Mouse (Mus musculus): ENCODE results near the gene Slc7a1. TPM values are rescaled to one million over a fixed set of nuclear protein-coding genes. Genes with fewer than 3 reads are reported as not detected.

Slc7a1 gene
- polyA plus RNA-seq, 2 experiments = 8.1 to 22.5 TPM

- no peak overlapping the region for H3K4me3 ChIP-seq (replicated peaks; ENCODE audit: low read length)
- TF ChIP-seq POLR2A (IDR thresholded peaks at IDR 0.05; ENCODE audit: borderline replicate concordance, extremely low read depth, insufficient read depth, insufficient read length) = no peak
- no peak for ATAC-seq (ENCODE audit: low FRiP score, low read depth)
Measured at GRCm38 (mm10) chr5:148287529-148287928, 112.2 kb downstream of the Slc7a1 start.

GRCm38 (mm10) chr5:148283584-148283983 lies 116.1 kb downstream of the Slc7a1 start:
- 91% methylated on average over 3 of the region's 3 CpGs for WGBS
- DNase-seq (ENCODE audit: low spot score) = no peak
- no peak for TF ChIP-seq POLR2A (IDR thresholded peaks at IDR 0.05; ENCODE audit: borderline replicate concordance, extremely low read depth, insufficient read depth, insufficient read length)
- H3K36me3 ChIP-seq (ENCODE audit: control insufficient read depth, insufficient read depth, low read length) = no peaks in the 10 kb centered on the region
- no peaks in the 10 kb centered on the region for H3K4me1 ChIP-seq (ENCODE audit: control insufficient read depth, insufficient read depth, low read length)
- H3K4me2 ChIP-seq (replicated peaks; ENCODE audit: low read depth, low read length, severe bottlenecking) = no peak overlapping the region
- H3K27ac ChIP-seq (replicated peaks; ENCODE audit: low read depth, low read length) = no peak overlapping the region
- no peak for ATAC-seq (ENCODE audit: low FRiP score, low read depth)
- no peak overlapping the region for H3K4me3 ChIP-seq (replicated peaks; ENCODE audit: low read length)
- H3K9me3 ChIP-seq (ENCODE audit: control insufficient read depth, low read length) = no peaks in the 10 kb centered on the region
- H3K27me3 ChIP-seq (ENCODE audit: control insufficient read depth, insufficient read depth, low read length) = no peaks in the 10 kb centered on the region
- no peak overlapping the region for H3K9ac ChIP-seq (ENCODE audit: low read depth, low read length, severe bottlenecking)

More at GRCm38 (mm10) chr5:148287529-148287928, 112.2 kb downstream of the Slc7a1 start:
- 93% methylated on average over 5 of the region's 5 CpGs for WGBS
- no peak overlapping the region for H3K27ac ChIP-seq (replicated peaks; ENCODE audit: low read depth, low read length)
- no peak for DNase-seq (ENCODE audit: low spot score)
- no peaks in the 10 kb centered on the region for H3K27me3 ChIP-seq (ENCODE audit: control insufficient read depth, insufficient read depth, low read length)
- H3K36me3 ChIP-seq (ENCODE audit: control insufficient read depth, insufficient read depth, low read length) = no peaks in the 10 kb centered on the region
- H3K4me1 ChIP-seq (ENCODE audit: control insufficient read depth, insufficient read depth, low read length) = no peaks in the 10 kb centered on the region
- H3K9me3 ChIP-seq (ENCODE audit: control insufficient read depth, low read length) = no peaks in the 10 kb centered on the region
- H3K4me2 ChIP-seq (replicated peaks; ENCODE audit: low read depth, low read length, severe bottlenecking) = no peak overlapping the region
- H3K9ac ChIP-seq (ENCODE audit: low read depth, low read length, severe bottlenecking) = no peak overlapping the region

- DNase-seq (ENCODE audit: low spot score) (no peak), ATAC-seq (ENCODE audit: low FRiP score, low read depth) (no peak)
- no peaks in the 10 kb centered on the region for H3K4me1 ChIP-seq (ENCODE audit: control insufficient read depth, insufficient read depth, low read length)
- H3K9me3 ChIP-seq (ENCODE audit: control insufficient read depth, low read length) = no peaks in the 10 kb centered on the region
- no peaks in the 10 kb centered on the region for H3K36me3 ChIP-seq (ENCODE audit: control insufficient read depth, insufficient read depth, low read length)
- no peak overlapping the region for H3K27ac ChIP-seq (replicated peaks; ENCODE audit: low read depth, low read length)
- H3K27me3 ChIP-seq (ENCODE audit: control insufficient read depth, insufficient read depth, low read length) = no peaks in the 10 kb centered on the region
- no peak for TF ChIP-seq POLR2A (IDR thresholded peaks at IDR 0.05; ENCODE audit: borderline replicate concordance, extremely low read depth, insufficient read depth, insufficient read length)
- H3K9ac ChIP-seq (ENCODE audit: low read depth, low read length, severe bottlenecking) = no peak overlapping the region
- H3K4me3 ChIP-seq (replicated peaks; ENCODE audit: low read length) = no peak overlapping the region
- H3K4me2 ChIP-seq (replicated peaks; ENCODE audit: low read depth, low read length, severe bottlenecking) = no peak overlapping the region
- WGBS = 74% methylated on average over 2 of the region's 2 CpGs
Measured at GRCm38 (mm10) chr5:148283177-148283576, 116.5 kb downstream of the Slc7a1 start.

GRCm38 (mm10) chr5:148282631-148283030 lies 117.1 kb downstream of the Slc7a1 start:
- Histone ChIP-seq H3K4me2 (replicated peaks; ENCODE audit: low read depth, low read length, severe bottlenecking) (no peak overlapping the region), H3K9me3 (ENCODE audit: control insufficient read depth, low read length) (no peaks in the 10 kb centered on the region), H3K27ac (replicated peaks; ENCODE audit: low read depth, low read length) (no peak overlapping the region), H3K4me1 (ENCODE audit: control insufficient read depth, insufficient read depth, low read length) (no peaks in the 10 kb centered on the region), H3K36me3 (ENCODE audit: control insufficient read depth, insufficient read depth, low read length) (no peaks in the 10 kb centered on the region), H3K9ac (ENCODE audit: low read depth, low read length, severe bottlenecking) (no peak overlapping the region), H3K4me3 (replicated peaks; ENCODE audit: low read length) (no peak overlapping the region), H3K27me3 (ENCODE audit: control insufficient read depth, insufficient read depth, low read length) (no peaks in the 10 kb centered on the region)
- no peak for ATAC-seq (ENCODE audit: low FRiP score, low read depth)
- no peak for TF ChIP-seq POLR2A (IDR thresholded peaks at IDR 0.05; ENCODE audit: borderline replicate concordance, extremely low read depth, insufficient read depth, insufficient read length)
- 89% methylated on average over 5 of the region's 5 CpGs for WGBS
- no peak for DNase-seq (ENCODE audit: low spot score)

GRCm38 (mm10) chr5:148282093-148282492 lies 117.6 kb downstream of the Slc7a1 start:
- DNase-seq (ENCODE audit: low spot score) = no peak
- Histone ChIP-seq H3K4me1 (ENCODE audit: control insufficient read depth, insufficient read depth, low read length) (no peaks in the 10 kb centered on the region), H3K4me2 (replicated peaks; ENCODE audit: low read depth, low read length, severe bottlenecking) (no peak overlapping the region), H3K4me3 (replicated peaks; ENCODE audit: low read length) (no peak overlapping the region), H3K9ac (ENCODE audit: low read depth, low read length, severe bottlenecking) (no peak overlapping the region), H3K36me3 (ENCODE audit: control insufficient read depth, insufficient read depth, low read length) (no peaks in the 10 kb centered on the region), H3K27me3 (ENCODE audit: control insufficient read depth, insufficient read depth, low read length) (no peaks in the 10 kb centered on the region), H3K9me3 (ENCODE audit: control insufficient read depth, low read length) (no peaks in the 10 kb centered on the region), H3K27ac (replicated peaks; ENCODE audit: low read depth, low read length) (no peak overlapping the region)
- no peak for TF ChIP-seq POLR2A (IDR thresholded peaks at IDR 0.05; ENCODE audit: borderline replicate concordance, extremely low read depth, insufficient read depth, insufficient read length)
- ATAC-seq (ENCODE audit: low FRiP score, low read depth) = no peak
- WGBS = 89% methylated on average over 6 of the region's 6 CpGs

- DNase-seq (ENCODE audit: low spot score) = no peak
- no peak overlapping the region for H3K27ac ChIP-seq (replicated peaks; ENCODE audit: low read depth, low read length)
- no peak overlapping the region for H3K4me2 ChIP-seq (replicated peaks; ENCODE audit: low read depth, low read length, severe bottlenecking)
- no peaks in the 10 kb centered on the region for H3K9me3 ChIP-seq (ENCODE audit: control insufficient read depth, low read length)
- no peak for TF ChIP-seq POLR2A (IDR thresholded peaks at IDR 0.05; ENCODE audit: borderline replicate concordance, extremely low read depth, insufficient read depth, insufficient read length)
- no peaks in the 10 kb centered on the region for H3K27me3 ChIP-seq (ENCODE audit: control insufficient read depth, insufficient read depth, low read length)
- WGBS = 84% methylated on average over 5 of the region's 5 CpGs
- no peaks in the 10 kb centered on the region for H3K4me1 ChIP-seq (ENCODE audit: control insufficient read depth, insufficient read depth, low read length)
- H3K9ac ChIP-seq (ENCODE audit: low read depth, low read length, severe bottlenecking) = no peak overlapping the region
- H3K4me3 ChIP-seq (replicated peaks; ENCODE audit: low read length) = no peak overlapping the region
- no peak for ATAC-seq (ENCODE audit: low FRiP score, low read depth)
- H3K36me3 ChIP-seq (ENCODE audit: control insufficient read depth, insufficient read depth, low read length) = no peaks in the 10 kb centered on the region
Measured at GRCm38 (mm10) chr5:148280321-148280720, 119.4 kb downstream of the Slc7a1 start.

Data from limb, embryonic 14.5 days (tissue).